Mouse (Mus musculus) granulocyte monocyte progenitor cell, adult 5-6 weeks (primary cell): ENCODE results near the gene Hspg2. TPM values are rescaled to one million over a fixed set of nuclear protein-coding genes. Genes with fewer than 3 reads are reported as not detected.

ENCODE experiments used
- ATAC-seq: replicated peaks from 2 replicates; pipeline ENCODE4 v1.8.0; 2016; ENCODE audit warnings: mild to moderate bottlenecking, moderate TSS enrichment, inconsistent platforms; ENCODE audit not compliant: poor library complexity, severe bottlenecking
- total RNA-seq, 2 experiments: library from RNA; stranded (forward) in 1 of 2; stranded (reverse) in 1 of 2; fragments of 200-712, 200-1000 nt in 1 of 2; fragments of >200 nt in 1 of 2; fragmentation: Nextera tagmentation in 1 of 2; gene quantifications; 2 replicates each; pipeline ENCODE4 v1.2.3; 2014 to 2017

Gene Hspg2
- total RNA-seq, 2 experiments from 2014 or later, result 0.05 TPM; not detected in 1

DNA sequence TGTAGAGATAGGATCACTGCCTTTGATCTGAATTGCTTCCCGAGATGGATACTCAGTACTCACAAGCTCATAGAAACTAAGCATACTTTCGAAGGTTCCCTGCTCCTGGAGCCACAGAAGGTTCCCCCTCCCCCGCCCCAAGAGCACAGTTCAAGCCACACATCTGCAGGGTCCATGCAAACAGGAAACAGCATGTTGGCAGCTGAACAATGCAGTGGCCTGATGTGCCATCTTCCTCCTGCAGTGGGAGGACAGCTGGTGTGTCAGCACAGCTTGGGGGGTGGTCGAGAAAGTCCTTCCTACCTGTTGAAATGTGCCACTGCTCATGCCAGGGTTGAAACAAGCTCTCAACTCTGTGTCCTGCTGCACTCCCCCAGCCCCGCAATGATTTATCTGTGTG is 9.7 kb upstream of the Hspg2 start:
- no peak for ATAC-seq

DNA sequence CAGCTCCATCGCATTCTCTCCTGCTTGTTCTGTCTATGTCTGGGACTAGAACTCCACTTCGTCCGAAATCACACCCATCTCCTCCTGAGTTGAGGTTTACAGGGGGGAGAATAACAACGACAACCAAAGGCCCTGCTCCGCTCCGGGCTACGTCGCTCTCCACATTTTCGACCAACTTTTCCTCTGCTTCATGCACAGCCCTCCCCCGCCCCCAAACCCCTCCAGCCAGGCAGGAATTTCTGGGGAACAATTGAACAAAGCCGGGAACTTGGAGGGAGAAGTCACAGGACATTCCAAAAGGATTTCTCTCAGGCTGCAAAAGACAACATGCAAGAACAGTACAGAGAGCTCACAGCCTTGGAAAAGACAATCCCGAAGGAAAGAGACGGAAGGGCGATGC is 7.9 kb upstream of the Hspg2 start:
- no peak for ATAC-seq

DNA sequence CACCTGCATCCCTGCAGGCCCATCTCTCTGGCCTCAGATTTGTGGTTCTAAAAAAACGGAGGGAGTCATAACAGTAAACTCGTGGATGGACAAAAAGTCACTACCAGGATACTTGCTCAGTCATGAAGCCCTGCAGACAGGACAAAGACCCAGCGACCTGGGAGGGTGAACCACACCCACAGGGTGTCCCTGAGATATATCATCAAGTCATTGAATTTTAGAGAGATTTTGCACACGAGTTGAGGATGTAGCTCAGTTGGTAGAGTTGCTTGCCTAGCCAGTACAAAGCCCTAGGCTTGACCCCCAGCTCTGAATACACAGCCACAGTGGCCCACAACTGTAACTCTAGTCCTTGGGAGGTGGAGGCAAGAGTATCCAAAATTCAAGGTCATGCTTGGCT is 7.4 kb upstream of the Hspg2 start:
- no peak for ATAC-seq

DNA sequence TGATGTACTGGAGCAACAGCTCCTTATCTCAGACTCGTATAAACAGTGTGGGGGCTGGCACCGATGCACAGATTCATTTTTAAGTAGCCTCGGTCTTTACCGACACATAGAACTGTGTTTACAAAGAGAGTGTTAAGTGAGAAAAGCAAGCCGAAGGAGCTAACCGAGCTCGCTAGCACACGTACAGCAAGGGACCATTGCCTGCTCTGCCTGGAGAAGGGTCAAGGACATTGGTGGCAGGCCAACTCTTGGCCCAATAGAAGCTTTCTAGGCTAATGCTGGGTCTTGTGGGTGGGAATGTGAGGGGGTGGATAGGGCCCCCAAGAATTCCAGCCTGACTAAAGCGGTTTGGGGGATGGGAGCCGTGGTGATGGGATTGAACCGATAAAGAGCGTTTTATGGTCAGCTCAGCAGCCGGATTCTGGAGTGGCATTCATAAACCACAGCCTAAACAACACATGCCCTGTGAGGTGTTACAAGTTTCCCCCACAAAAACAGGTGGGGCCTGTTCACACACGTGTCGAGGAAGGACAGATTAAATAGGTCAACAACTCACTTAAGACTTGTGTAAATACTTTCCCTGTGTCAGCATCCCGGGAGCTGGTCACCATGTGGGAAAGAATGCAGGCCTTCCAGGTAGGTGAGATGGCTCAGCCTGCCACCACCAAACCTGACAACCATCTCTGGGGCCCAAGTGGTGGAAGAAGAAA is 6.4 kb upstream of the Hspg2 start:
- no peak for ATAC-seq

DNA sequence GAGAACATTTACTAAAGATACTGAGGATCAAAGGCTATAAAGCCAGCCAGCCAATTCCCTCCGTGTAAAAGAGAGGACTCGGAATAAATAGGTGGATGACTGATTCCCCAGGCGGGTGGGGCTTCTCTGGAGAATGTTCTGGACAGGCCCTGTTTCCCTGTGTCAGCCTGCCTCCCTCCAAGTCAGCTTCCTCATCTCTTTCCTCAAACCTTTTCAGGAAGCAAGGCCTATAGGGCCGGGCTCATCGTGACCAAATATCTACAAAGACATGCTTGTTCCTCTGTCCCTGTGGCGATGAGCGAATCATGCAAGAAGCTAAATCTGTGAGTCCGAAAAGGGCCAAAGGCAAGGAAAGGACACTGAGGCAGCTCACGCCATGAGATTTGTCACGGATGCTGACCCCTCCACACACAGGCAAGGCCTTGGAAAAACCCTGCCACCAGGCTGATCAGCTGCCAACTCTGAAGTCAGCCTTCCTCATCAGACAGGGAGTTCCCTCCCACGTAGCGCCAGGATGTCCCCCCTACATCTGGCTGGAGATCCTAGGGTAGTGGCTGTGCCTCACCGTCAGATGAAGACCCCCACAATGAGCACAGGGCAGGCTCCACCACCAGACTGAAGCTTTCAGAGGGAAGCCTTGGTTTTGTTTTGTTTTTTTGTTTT is 3.3 kb upstream of the Hspg2 start:
- no peak for ATAC-seq

DNA sequence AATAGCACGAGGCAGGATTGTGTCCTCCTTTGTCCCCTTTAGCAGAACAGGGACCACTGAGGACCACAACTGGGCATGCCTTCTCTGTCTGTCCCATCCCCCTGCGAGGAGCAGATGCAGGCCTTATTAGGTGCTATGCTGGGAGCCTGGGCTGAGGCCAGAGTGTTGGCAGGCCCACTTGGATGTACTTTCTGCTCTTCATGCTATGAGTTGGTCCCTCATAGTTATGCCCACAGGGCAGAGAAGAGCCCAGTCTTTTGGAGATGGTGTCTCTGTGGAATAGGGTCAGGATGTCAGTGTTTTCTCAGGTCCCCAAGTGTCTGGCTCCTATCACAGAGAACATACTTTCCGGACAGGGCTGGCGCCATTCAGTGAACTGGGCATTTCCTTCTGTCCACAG is 1.6 kb upstream of the Hspg2 start:
- ATAC-seq, result no peak

DNA sequence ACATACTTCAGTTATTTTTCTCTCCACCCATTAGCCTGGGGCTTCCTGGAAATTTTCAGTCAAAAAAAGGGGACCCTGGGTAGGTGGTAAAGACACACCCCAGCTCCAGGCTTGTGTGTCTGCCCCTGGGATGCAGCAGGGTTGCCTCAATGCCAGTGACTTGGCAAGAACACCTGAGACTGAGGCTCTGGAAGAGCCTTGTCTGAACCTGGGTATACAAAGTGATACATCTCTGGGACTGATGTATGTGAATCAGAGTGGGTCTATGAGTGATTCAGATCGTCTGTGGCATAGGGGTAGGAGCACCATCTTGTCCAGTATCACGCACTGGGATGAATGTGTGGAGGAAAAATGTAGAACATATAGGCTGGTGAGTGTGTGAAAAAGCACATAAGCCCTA is 1.0 kb upstream of the Hspg2 start:
- ATAC-seq, result no peak

DNA sequence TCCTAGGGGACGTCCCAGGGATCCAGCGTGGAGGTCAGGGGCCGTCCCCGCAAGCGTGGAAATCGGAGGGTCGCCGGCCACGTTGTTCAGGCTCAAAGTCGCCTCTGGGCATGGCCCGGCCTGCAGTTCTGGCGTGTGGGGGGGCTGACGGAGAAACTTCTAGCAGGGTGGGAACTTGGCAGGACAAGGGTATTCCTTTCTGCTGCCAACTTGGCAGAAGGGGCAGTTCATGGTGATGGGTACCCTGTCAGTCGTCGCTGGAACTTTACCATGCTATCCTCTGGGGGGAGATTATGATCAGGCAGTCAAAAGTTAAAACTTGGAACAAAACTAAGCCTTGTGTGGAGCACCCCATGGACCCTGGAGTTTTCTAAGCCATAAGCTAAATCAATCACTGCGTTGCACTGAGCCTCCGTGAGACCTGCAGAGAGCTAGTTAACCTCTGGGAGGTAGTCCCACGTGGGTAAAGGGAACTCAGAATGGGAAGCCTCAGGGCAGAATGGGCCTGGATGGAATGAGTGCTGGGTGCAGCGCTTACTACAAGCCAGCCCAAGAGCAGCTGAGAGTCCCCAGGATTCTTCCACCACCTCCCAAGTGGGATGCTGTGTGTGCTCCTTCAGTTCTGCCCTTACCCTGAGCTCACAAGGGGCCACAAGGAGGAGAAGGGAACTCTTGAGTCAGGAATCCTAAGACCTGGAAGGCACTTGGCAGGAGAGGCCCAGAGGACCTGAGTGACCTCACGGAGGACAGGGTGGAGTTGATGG is 694 bp downstream of the Hspg2 start:
- no peak for ATAC-seq

DNA sequence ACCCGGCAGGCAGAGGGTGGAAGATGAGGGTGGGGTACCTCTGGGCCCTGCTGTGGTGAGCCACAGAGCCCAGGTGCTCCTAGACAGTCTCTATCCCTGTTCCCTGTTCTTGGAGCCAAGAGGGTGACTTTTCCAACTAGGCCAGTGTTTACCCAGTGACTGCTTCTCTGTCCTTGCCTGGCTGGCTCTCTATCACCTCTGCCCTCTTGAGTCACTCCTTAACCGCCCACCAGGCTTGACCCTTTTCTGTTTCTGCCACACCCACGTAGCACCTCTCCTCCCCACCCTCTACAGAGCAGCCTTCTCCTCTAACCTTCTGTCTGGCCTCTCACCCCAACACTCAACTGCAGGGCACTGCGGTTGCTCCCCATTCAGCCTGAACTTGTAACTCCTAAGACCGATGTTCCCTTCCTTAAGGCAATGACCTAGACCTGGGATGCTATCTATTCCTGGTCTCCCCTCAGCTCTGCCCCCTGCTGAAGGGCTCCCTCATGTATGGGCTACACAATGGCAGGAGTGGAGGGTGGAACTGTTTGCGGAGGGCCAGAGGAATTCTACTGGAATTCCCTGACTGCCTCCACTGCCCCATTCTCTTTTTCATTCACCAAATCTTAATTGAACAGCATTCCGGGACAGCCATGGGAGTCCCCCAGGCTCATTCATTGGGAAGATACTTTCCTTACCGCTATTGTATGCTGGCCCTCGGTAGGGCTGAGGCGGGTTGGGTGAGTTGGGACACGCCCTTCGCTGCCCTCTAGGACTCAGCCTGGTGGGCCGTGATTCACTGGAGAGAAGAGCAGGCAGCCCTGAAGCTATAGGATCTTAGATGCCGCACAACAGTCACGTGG is 1.5 kb downstream of the Hspg2 start:
- ATAC-seq, result no peak

DNA sequence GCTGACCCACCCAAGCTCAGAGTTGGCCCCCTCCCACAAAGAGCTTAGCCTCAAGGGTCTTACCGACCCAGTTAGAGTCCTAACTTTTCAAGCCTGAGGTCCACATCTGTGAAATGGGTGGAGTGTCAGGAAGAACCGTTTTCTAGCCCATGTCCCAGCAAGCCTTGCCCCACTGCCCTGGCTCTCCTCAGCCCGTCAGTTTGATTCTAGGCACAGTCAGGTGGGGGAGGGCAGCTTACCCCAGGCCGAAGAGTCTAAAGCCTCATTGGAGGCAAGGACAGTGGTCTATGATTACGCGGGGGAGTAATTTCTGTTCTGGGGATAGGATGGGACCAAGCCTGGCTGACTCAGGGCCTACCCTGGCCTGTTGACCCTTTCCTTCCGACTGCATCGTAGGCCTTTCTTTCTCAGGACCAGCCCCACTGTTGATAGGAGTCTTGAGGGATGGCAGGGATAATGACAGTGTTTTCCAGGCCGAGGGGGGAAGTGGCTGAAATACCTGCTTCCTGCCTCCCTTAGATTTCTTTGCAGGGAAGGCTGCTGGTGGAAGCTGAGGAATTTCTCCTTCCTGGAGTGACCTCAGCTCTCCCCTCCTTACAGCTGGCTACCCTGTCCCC is 2.2 kb downstream of the Hspg2 start:
- no peak for ATAC-seq

DNA sequence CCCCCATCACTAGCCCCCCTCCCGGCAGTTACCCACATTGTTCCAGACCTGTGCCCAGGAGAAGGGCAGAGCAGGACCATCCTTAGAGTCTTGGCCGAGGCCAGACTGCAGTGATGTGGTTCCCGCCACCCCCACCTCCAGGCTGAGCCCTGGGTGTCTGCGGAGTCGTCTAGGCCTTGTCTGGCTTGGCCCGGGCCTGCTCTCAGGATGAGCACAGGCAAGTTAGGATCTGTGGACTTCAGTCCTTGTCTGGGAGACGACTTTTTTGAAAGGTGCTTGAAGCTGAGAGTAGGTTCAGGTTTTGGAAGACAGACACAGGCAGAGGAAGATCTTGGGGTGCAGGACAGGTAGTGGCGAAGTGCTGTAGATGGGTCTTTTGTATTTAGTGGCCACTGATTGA is 2.8 kb downstream of the Hspg2 start:
- no peak for ATAC-seq

DNA sequence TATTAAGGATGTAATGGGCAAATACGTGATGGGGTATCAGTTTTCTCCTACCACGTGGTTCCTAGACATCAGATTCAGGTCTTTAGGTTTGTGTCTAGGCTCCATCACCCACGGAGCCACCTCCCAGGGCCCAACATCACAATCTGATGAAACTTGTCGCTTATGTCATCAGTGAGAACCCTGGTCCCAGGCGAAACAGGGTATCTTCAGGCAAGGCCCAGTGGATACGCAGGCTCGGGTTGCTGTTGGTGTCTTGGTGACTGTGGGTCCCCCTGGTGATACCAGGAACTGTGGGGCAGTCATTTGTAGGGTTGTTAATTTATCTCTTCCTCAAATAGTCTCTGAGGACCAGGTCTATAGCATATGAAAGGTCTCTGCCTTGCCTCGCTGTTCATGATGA is 4.7 kb downstream of the Hspg2 start:
- ATAC-seq, result no peak

DNA sequence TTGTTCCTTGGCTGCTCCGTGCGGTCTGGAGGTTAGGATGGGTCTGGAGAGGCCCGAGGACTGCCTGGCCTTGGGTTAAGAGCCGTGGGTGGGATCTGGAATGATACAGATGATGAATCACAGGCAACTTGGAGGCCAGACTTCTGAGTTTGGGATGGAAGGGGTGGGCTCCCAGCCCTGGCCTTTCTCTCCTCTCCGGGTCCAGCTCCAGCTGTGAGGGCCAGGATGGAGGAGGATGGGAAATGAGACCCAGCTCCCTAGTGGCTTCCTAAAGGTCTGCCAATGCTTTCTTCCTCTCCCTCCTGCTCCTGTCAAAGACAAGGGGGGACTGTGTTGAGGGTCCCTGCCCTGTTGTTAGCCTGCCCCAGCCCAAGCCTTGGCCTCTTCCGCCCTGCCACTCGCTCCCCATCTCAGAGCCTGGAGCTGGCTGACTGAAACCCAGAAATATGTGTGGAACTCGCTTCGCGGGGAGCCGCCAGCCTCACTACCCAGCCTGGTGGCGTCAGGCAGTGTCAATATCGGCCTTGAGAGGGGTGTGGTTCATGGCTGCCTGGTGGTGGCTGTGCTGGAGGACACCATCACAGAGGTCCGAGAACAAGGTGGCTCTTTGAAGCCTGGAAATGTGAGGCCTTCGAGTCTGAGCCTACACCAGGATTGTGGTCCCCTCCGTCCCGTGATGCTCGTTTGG is 5.3 kb downstream of the Hspg2 start:
- ATAC-seq, result no peak

DNA sequence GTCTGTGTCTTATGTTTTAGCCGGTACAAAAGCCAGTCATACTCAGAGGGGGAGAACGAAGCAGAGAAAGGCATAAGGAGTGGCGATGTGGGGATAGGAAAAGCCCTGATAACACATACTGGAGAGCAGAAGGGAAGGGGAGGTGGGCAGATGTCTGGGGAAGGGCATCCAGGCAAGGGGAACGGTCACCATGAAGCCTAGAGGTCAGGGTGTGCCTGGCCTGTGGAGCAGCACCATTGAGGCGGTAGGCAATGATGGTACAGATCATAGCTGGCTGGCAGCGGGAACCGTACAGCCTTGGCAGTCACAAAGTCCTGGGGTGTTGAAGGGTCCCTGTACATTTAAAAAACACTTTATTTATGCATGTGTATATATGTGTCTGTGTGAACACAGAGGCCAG is 6.1 kb downstream of the Hspg2 start:
- no peak for ATAC-seq

DNA sequence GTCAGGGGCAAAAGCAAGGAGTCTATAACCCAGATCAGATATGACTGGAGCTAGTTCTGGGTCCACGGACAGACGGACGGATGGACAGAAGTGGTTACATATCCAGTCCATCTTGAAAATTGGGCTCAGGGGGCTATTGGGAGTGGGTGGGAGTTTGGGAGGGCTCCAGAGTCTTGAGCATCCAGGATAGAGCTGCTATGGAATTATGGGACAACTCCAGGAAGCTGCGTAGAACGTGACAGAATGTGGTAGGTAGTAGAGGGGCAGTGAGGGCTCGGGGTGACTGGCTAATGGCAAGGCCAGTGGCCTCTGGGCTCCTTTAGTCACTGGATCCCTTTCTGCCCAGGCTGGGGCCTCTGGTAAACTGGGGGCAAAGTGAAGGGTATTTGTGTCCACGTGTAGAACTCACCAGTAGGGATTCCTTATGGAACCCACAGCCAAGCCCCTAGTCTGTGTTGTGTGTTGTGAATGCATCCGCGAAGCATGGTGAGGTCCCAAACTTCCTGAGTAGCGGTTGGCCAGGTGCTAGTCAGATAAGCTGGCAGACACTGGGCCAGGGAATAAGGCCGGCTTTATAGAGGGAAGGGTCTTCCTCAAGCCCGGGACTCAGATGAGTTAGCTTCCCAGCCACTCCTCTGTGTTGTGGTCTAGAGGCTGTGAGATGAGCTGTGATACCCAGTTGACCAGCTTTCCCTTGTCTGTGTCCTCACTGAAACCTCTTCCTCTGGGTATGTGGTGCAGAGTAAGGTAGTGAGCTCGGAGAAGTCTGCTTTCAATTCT is 6.9 kb downstream of the Hspg2 start:
- ATAC-seq, result no peak

DNA sequence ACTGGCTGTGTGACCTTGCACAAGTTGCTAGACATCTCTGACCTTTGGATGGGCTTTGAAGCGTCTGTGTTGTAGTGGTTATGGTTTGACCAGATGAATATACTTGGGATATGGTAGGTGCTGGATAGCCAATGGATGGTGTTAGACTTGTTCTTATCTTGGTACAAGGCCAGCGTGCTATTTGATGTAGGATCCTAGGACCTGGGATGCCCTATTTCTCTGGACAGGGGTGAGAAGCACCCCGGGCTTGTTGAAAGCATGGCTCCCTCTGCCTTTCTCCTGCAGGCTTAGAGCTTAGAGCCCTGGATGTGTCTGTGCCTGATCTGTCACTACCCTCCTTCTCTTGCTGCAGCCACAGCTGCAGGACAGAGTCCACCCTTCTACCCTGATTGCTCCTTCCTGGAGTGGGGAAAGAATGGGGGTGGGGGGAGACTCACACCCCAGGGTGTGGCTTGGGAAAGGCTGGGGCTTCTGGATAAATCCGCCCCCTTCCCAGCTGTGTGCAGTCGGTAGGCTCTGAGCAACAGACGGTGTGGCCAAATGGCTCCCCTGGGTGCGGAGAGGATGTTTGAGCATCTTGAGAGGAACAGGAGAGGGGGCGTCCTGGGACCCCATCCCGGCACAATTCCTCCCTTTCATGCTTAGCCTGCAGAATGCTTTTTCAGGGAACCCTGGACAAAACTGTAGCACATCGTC is 7.6 kb downstream of the Hspg2 start:
- no peak for ATAC-seq

DNA sequence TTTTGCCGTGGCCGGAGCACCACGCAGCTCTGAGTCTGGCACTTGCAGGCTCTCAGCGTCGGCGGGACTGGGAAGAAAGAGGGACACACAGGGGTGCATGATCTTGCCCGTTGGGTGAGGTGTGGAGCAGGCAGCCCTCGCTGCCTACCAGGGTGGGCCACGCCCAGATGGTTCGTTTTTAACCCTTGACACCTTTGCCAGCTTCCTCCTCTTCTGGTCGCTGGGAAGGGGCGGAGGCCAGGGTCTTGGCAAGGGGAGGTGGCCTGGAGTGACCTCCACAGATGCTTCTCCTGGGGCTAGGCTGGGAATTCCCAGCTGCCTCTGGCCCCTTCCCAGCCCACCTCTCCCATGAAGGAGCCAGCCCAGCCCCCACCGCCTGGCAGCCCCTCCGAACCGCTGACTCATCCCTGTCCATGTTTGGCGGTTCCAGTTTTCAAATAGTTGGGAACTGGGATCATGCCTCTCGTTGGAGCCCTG is 8.2 kb downstream of the Hspg2 start:
- ATAC-seq, result no peak

DNA sequence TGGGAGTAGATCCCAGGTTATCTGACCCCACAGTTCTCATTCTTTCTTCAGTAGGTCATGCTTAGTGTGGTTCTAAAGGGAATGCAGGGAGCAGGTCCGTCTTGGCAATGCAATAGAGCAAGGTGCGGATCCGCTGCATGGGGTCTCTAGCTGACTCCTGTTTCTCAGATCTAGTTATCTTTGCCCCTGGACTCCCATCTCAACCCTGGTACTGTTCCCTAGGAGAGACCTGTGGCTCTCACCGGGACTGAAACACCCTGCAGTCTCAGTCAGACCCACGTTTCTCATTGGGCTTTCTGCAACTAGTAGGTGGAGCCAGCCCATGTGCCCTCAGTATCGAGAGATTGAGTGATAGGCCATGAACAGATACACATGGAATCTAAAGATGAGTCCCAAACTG is 9.0 kb downstream of the Hspg2 start:
- no peak for ATAC-seq
